Mouse (Mus musculus): ENCODE measurements around the gene Tenm3. TPM values are rescaled to one million over a fixed set of nuclear protein-coding genes. Genes with fewer than 3 reads are reported as not detected.

The Tenm3 gene
- polyA plus RNA-seq, 1 experiment from 2014 or later, result 49.8 TPM

- Histone ChIP-seq H3K27me3 (ENCODE audit: control insufficient read depth, insufficient read depth, low read length) (no peaks in the 10 kb centered on the region), H3K27ac (ENCODE audit: low read depth, low read length) (no peak overlapping the region), H3K4me2 (replicated peaks; ENCODE audit: low read depth, low read length) (no peak overlapping the region), H3K4me1 (replicated peaks; ENCODE audit: control insufficient read depth, insufficient read depth, low read length) (no peaks in the 10 kb centered on the region), H3K36me3 (ENCODE audit: control insufficient read depth, insufficient read depth, low read length) (no peaks in the 10 kb centered on the region), H3K4me3 (ENCODE audit: low read depth, low read length) (no peak overlapping the region), H3K9ac (ENCODE audit: low read depth, low read length) (no peak overlapping the region), H3K9me3 (ENCODE audit: control insufficient read depth, low read length) (no peaks in the 10 kb centered on the region)
- no peak for DNase-seq (ENCODE audit: low spot score)
- no peak for ATAC-seq (ENCODE audit: low FRiP score)
- WGBS, result 88% methylated on average over 14 of the region's 14 CpGs
Observed at GRCm38 (mm10) chr8:48596332-48596731, 247.4 kb downstream of the Tenm3 start.

GRCm38 (mm10) chr8:48591818-48592217 is 251.9 kb downstream of the Tenm3 start:
- no peaks in the 10 kb centered on the region for H3K9me3 ChIP-seq (ENCODE audit: control insufficient read depth, low read length)
- H3K27me3 ChIP-seq (ENCODE audit: control insufficient read depth, insufficient read depth, low read length), result no peaks in the 10 kb centered on the region
- 59% methylated on average over 5 of the region's 5 CpGs for WGBS
- H3K9ac ChIP-seq (ENCODE audit: low read depth, low read length), result no peak overlapping the region
- H3K4me3 ChIP-seq (ENCODE audit: low read depth, low read length), result no peak overlapping the region
- H3K4me1 ChIP-seq (replicated peaks; ENCODE audit: control insufficient read depth, insufficient read depth, low read length), result no peaks in the 10 kb centered on the region
- H3K4me2 ChIP-seq (replicated peaks; ENCODE audit: low read depth, low read length), result no peak overlapping the region
- DNase-seq (ENCODE audit: low spot score) (no peak), ATAC-seq (ENCODE audit: low FRiP score) (no peak)
- no peak overlapping the region for H3K27ac ChIP-seq (ENCODE audit: low read depth, low read length)
- no peaks in the 10 kb centered on the region for H3K36me3 ChIP-seq (ENCODE audit: control insufficient read depth, insufficient read depth, low read length)

- Histone ChIP-seq H3K27me3 (ENCODE audit: control insufficient read depth, insufficient read depth, low read length) (no peaks in the 10 kb centered on the region), H3K27ac (ENCODE audit: low read depth, low read length) (no peak overlapping the region), H3K4me3 (ENCODE audit: low read depth, low read length) (no peak overlapping the region), H3K4me2 (replicated peaks; ENCODE audit: low read depth, low read length) (no peak overlapping the region), H3K36me3 (ENCODE audit: control insufficient read depth, insufficient read depth, low read length) (no peaks in the 10 kb centered on the region), H3K4me1 (replicated peaks; ENCODE audit: control insufficient read depth, insufficient read depth, low read length) (no peaks in the 10 kb centered on the region), H3K9me3 (ENCODE audit: control insufficient read depth, low read length) (no peaks in the 10 kb centered on the region), H3K9ac (ENCODE audit: low read depth, low read length) (no peak overlapping the region)
- ATAC-seq (ENCODE audit: low FRiP score) (no peak), DNase-seq (ENCODE audit: low spot score) (no peak)
- WGBS, result 10% methylated on average over 6 of the region's 6 CpGs
Observed at GRCm38 (mm10) chr8:48579732-48580131, 264.0 kb downstream of the Tenm3 start.

GRCm38 (mm10) chr8:48579144-48579543 is 264.6 kb downstream of the Tenm3 start:
- WGBS, result 5% methylated on average over 8 of the region's 8 CpGs
- H3K4me2 ChIP-seq (replicated peaks; ENCODE audit: low read depth, low read length), result no peak overlapping the region

GRCm38 (mm10) chr8:48572941-48573340 is 270.8 kb downstream of the Tenm3 start:
- no peak for DNase-seq (ENCODE audit: low spot score)

More at GRCm38 (mm10) chr8:48579144-48579543, 264.6 kb downstream of the Tenm3 start:
- Histone ChIP-seq H3K27me3 (ENCODE audit: control insufficient read depth, insufficient read depth, low read length) (no peaks in the 10 kb centered on the region), H3K36me3 (ENCODE audit: control insufficient read depth, insufficient read depth, low read length) (no peaks in the 10 kb centered on the region), H3K4me1 (replicated peaks; ENCODE audit: control insufficient read depth, insufficient read depth, low read length) (no peaks in the 10 kb centered on the region), H3K9me3 (ENCODE audit: control insufficient read depth, low read length) (no peaks in the 10 kb centered on the region), H3K9ac (ENCODE audit: low read depth, low read length) (no peak overlapping the region), H3K4me3 (ENCODE audit: low read depth, low read length) (no peak overlapping the region), H3K27ac (ENCODE audit: low read depth, low read length) (no peak overlapping the region)
- no peak for DNase-seq (ENCODE audit: low spot score)
- ATAC-seq (ENCODE audit: low FRiP score), result no peak

GRCm38 (mm10) chr8:48572345-48572744 is 271.4 kb downstream of the Tenm3 start:
- WGBS, result 94% methylated on average over 2 of the region's 2 CpGs
- ATAC-seq (ENCODE audit: low FRiP score) (no peak), DNase-seq (ENCODE audit: low spot score) (no peak)
- no peaks in the 10 kb centered on the region for H3K4me1 ChIP-seq (replicated peaks; ENCODE audit: control insufficient read depth, insufficient read depth, low read length)
- no peak overlapping the region for H3K27ac ChIP-seq (ENCODE audit: low read depth, low read length)
- H3K9ac ChIP-seq (ENCODE audit: low read depth, low read length), result no peak overlapping the region
- no peak overlapping the region for H3K4me3 ChIP-seq (ENCODE audit: low read depth, low read length)
- H3K9me3 ChIP-seq (ENCODE audit: control insufficient read depth, low read length), result no peaks in the 10 kb centered on the region
- H3K4me2 ChIP-seq (replicated peaks; ENCODE audit: low read depth, low read length), result no peak overlapping the region
- H3K36me3 ChIP-seq (ENCODE audit: control insufficient read depth, insufficient read depth, low read length), result no peaks in the 10 kb centered on the region
- no peaks in the 10 kb centered on the region for H3K27me3 ChIP-seq (ENCODE audit: control insufficient read depth, insufficient read depth, low read length)

More at GRCm38 (mm10) chr8:48572941-48573340, 270.8 kb downstream of the Tenm3 start:
- Histone ChIP-seq H3K36me3 (ENCODE audit: control insufficient read depth, insufficient read depth, low read length) (no peaks in the 10 kb centered on the region), H3K9me3 (ENCODE audit: control insufficient read depth, low read length) (no peaks in the 10 kb centered on the region), H3K4me1 (replicated peaks; ENCODE audit: control insufficient read depth, insufficient read depth, low read length) (no peaks in the 10 kb centered on the region), H3K4me3 (ENCODE audit: low read depth, low read length) (no peak overlapping the region), H3K4me2 (replicated peaks; ENCODE audit: low read depth, low read length) (no peak overlapping the region), H3K27ac (ENCODE audit: low read depth, low read length) (no peak overlapping the region), H3K9ac (ENCODE audit: low read depth, low read length) (no peak overlapping the region), H3K27me3 (ENCODE audit: control insufficient read depth, insufficient read depth, low read length) (no peaks in the 10 kb centered on the region)
- ATAC-seq (ENCODE audit: low FRiP score), result no peak
- 87% methylated on average over 1 of the region's 1 CpGs for WGBS

GRCm38 (mm10) chr8:48568608-48569007 is 275.1 kb downstream of the Tenm3 start:
- no peaks in the 10 kb centered on the region for H3K4me1 ChIP-seq (replicated peaks; ENCODE audit: control insufficient read depth, insufficient read depth, low read length)
- H3K36me3 ChIP-seq (ENCODE audit: control insufficient read depth, insufficient read depth, low read length), result no peaks in the 10 kb centered on the region
- H3K4me3 ChIP-seq (ENCODE audit: low read depth, low read length), result no peak overlapping the region
- H3K9ac ChIP-seq (ENCODE audit: low read depth, low read length), result no peak overlapping the region
- H3K4me2 ChIP-seq (replicated peaks; ENCODE audit: low read depth, low read length), result no peak overlapping the region
- DNase-seq (ENCODE audit: low spot score) (no peak), ATAC-seq (ENCODE audit: low FRiP score) (no peak)
- 72% methylated on average over 4 of the region's 4 CpGs for WGBS
- H3K27ac ChIP-seq (ENCODE audit: low read depth, low read length), result no peak overlapping the region
- H3K27me3 ChIP-seq (ENCODE audit: control insufficient read depth, insufficient read depth, low read length), result no peaks in the 10 kb centered on the region
- no peaks in the 10 kb centered on the region for H3K9me3 ChIP-seq (ENCODE audit: control insufficient read depth, low read length)

- H3K36me3 ChIP-seq (ENCODE audit: control insufficient read depth, insufficient read depth, low read length), result no peaks in the 10 kb centered on the region
- H3K4me3 ChIP-seq (ENCODE audit: low read depth, low read length), result no peak overlapping the region
- H3K9ac ChIP-seq (ENCODE audit: low read depth, low read length), result no peak overlapping the region
- H3K27ac ChIP-seq (ENCODE audit: low read depth, low read length), result no peak overlapping the region
- no peaks in the 10 kb centered on the region for H3K27me3 ChIP-seq (ENCODE audit: control insufficient read depth, insufficient read depth, low read length)
- H3K4me2 ChIP-seq (replicated peaks; ENCODE audit: low read depth, low read length), result no peak overlapping the region
- no peaks in the 10 kb centered on the region for H3K9me3 ChIP-seq (ENCODE audit: control insufficient read depth, low read length)
- DNase-seq (ENCODE audit: low spot score) (no peak), ATAC-seq (ENCODE audit: low FRiP score) (no peak)
- H3K4me1 ChIP-seq (replicated peaks; ENCODE audit: control insufficient read depth, insufficient read depth, low read length), result no peaks in the 10 kb centered on the region
- whole genome bisulfite sequencing, result 71% methylated on average over 10 of the region's 10 CpGs
Observed at GRCm38 (mm10) chr8:48567929-48568607, 275.7 kb downstream of the Tenm3 start.

- Histone ChIP-seq H3K27me3 (ENCODE audit: control insufficient read depth, insufficient read depth, low read length) (no peaks in the 10 kb centered on the region), H3K36me3 (ENCODE audit: control insufficient read depth, insufficient read depth, low read length) (no peaks in the 10 kb centered on the region), H3K9me3 (ENCODE audit: control insufficient read depth, low read length) (no peaks in the 10 kb centered on the region), H3K4me3 (ENCODE audit: low read depth, low read length) (no peak overlapping the region), H3K27ac (ENCODE audit: low read depth, low read length) (no peak overlapping the region), H3K4me1 (replicated peaks; ENCODE audit: control insufficient read depth, insufficient read depth, low read length) (no peaks in the 10 kb centered on the region), H3K4me2 (replicated peaks; ENCODE audit: low read depth, low read length) (no peak overlapping the region), H3K9ac (ENCODE audit: low read depth, low read length) (no peak overlapping the region)
- DNase-seq (ENCODE audit: low spot score), result no peak
- WGBS, result 80% methylated on average over 9 of the region's 9 CpGs
- ATAC-seq (ENCODE audit: low FRiP score), result no peak
Observed at GRCm38 (mm10) chr8:48560227-48560626, 283.5 kb downstream of the Tenm3 start.

Measured in hindbrain, embryonic 11.5 days (tissue).